Mouse (Mus musculus) testis, adult 10 weeks (tissue): ENCODE results near the gene Gm13696. TPM values are rescaled to one million over a fixed set of nuclear protein-coding genes. Genes with fewer than 3 reads are reported as not detected.

Experiments used
- polyA plus RNA-seq: library from polyadenylated mRNA; stranded (reverse); fragments of 350-450 nt; fragmentation: Illumina TruSeq; extraction: RNeasy Lipid Tissue Mini Kit (QIAGEN cat#74804); gene quantifications from one replicate; pipeline ENCODE4 v1.2.3, GENCODE M21; 2014; ENCODE audit warnings: low read depth, low replicate concordance

Gm13696 gene
- 0.69 TPM for polyA plus RNA-seq

DNA sequence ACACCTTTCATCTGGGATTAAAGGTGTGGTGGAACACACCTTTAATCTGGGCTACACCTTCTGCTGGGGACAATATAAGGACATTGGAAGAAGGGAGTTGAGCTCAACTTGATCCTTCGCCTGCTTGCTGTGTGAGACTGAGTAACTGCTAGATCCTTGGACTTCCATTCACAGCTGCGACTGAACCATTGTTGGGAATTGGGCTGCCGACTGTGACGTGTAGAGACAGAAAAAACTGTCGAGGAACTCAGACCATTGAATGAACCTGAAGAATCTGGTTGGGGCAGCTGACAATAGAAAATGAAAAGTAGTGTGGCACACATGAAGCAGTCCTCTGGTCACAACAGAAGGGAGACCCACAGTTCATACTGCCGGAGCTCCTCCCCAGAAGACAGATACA is at the start of gene Gm13696:
TSS of gene Gm13696 (plus strand) at position 301 of the 400 bp plus-strand sequence.

DNA sequence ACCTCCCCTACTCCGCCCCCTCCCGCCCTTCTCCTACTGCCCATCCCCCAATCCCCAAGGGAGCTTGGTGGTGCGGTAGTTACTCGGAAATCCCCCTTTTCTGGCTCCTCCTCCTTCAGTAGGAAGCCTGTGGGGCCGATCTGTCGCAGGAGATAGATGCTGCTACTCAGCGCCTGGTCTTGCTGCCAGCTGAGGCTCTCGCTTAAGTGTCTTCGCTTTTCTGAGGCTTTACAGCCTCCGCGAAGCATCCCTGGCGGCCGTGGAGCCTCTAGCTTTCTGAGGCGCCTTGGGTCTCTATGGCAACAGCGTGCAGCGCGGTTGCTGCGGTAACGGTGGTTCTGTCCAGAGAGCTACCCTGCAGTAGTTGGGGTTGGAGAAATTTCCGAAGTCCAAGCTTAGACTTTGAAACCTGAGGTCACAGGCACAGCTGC is 32.0 kb upstream of the Gm13696 start, which contains the start of gene Zswim2:
TSS of gene Zswim2 (minus strand) at position 298 of the 431 bp plus-strand sequence.

DNA sequence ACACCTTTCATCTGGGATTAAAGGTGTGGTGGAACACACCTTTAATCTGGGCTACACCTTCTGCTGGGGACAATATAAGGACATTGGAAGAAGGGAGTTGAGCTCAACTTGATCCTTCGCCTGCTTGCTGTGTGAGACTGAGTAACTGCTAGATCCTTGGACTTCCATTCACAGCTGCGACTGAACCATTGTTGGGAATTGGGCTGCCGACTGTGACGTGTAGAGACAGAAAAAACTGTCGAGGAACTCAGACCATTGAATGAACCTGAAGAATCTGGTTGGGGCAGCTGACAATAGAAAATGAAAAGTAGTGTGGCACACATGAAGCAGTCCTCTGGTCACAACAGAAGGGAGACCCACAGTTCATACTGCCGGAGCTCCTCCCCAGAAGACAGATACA is 17.5 kb upstream of the Gm13696 start, which contains the start of gene Gm13698:
TSS of gene Gm13698 (plus strand) at position 301 of the 400 bp plus-strand sequence.

DNA sequence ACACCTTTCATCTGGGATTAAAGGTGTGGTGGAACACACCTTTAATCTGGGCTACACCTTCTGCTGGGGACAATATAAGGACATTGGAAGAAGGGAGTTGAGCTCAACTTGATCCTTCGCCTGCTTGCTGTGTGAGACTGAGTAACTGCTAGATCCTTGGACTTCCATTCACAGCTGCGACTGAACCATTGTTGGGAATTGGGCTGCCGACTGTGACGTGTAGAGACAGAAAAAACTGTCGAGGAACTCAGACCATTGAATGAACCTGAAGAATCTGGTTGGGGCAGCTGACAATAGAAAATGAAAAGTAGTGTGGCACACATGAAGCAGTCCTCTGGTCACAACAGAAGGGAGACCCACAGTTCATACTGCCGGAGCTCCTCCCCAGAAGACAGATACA is 11.7 kb upstream of the Gm13696 start, which contains the start of gene Gm13693:
TSS of gene Gm13693 (plus strand) at position 301 of the 400 bp plus-strand sequence.

DNA sequence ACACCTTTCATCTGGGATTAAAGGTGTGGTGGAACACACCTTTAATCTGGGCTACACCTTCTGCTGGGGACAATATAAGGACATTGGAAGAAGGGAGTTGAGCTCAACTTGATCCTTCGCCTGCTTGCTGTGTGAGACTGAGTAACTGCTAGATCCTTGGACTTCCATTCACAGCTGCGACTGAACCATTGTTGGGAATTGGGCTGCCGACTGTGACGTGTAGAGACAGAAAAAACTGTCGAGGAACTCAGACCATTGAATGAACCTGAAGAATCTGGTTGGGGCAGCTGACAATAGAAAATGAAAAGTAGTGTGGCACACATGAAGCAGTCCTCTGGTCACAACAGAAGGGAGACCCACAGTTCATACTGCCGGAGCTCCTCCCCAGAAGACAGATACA is 5.9 kb upstream of the Gm13696 start, which contains the start of gene Gm13695:
TSS of gene Gm13695 (plus strand) at position 301 of the 400 bp plus-strand sequence.

DNA sequence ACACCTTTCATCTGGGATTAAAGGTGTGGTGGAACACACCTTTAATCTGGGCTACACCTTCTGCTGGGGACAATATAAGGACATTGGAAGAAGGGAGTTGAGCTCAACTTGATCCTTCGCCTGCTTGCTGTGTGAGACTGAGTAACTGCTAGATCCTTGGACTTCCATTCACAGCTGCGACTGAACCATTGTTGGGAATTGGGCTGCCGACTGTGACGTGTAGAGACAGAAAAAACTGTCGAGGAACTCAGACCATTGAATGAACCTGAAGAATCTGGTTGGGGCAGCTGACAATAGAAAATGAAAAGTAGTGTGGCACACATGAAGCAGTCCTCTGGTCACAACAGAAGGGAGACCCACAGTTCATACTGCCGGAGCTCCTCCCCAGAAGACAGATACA is 5.7 kb downstream of the Gm13696 start, which contains the start of gene Gm13694:
TSS of gene Gm13694 (plus strand) at position 301 of the 400 bp plus-strand sequence.

DNA sequence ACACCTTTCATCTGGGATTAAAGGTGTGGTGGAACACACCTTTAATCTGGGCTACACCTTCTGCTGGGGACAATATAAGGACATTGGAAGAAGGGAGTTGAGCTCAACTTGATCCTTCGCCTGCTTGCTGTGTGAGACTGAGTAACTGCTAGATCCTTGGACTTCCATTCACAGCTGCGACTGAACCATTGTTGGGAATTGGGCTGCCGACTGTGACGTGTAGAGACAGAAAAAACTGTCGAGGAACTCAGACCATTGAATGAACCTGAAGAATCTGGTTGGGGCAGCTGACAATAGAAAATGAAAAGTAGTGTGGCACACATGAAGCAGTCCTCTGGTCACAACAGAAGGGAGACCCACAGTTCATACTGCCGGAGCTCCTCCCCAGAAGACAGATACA is 11.5 kb downstream of the Gm13696 start, which contains the start of gene Gm13697:
TSS of gene Gm13697 (plus strand) at position 301 of the 400 bp plus-strand sequence.

DNA sequence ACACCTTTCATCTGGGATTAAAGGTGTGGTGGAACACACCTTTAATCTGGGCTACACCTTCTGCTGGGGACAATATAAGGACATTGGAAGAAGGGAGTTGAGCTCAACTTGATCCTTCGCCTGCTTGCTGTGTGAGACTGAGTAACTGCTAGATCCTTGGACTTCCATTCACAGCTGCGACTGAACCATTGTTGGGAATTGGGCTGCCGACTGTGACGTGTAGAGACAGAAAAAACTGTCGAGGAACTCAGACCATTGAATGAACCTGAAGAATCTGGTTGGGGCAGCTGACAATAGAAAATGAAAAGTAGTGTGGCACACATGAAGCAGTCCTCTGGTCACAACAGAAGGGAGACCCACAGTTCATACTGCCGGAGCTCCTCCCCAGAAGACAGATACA is 17.3 kb downstream of the Gm13696 start, which contains the start of gene Gm13691:
TSS of gene Gm13691 (plus strand) at position 301 of the 400 bp plus-strand sequence.

Other genes starting within 250 kb of the Gm13696 start
- 7.0 TPM for gene Itgav, start 248.7 kb upstream of the Gm13696 start, polyA plus RNA-seq
- 0.60 TPM for gene Fam171b, start 160.5 kb upstream of the Gm13696 start, polyA plus RNA-seq
- gene Zswim2, start 31.9 kb upstream of the Gm13696 start, polyA plus RNA-seq: 449 TPM
- gene Gm13698, start 17.4 kb upstream of the Gm13696 start, polyA plus RNA-seq: 0.69 TPM
- 0.69 TPM for gene Gm13693, start 11.6 kb upstream of the Gm13696 start, polyA plus RNA-seq
- gene Gm13695, start 5.8 kb upstream of the Gm13696 start, polyA plus RNA-seq: not detected
- gene Gm13694, start 5.8 kb downstream of the Gm13696 start, polyA plus RNA-seq: 0.69 TPM
- 0.69 TPM for gene Gm13697, start 11.6 kb downstream of the Gm13696 start, polyA plus RNA-seq
- 0.32 TPM for gene Gm13691, start 17.4 kb downstream of the Gm13696 start, polyA plus RNA-seq